Mouse (Mus musculus) kidney, adult 2 months (tissue): ENCODE measurements at regions not wholly inside any gene's neighbourhood (a gene's known extent, or its start where the extent isn't known, plus 50 kb on each side); places are given as distances from the start of the nearest gene placed in this dataset.
A peak's percentile ranks its signal among the peaks of the same experiment; 100 is the strongest.

ENCODE experiments used
- DNase-seq: peaks from one replicate; pipeline ENCODE4 v3.0.0; 2021
- H3K27ac ChIP-seq: fragments of 200-500 bp; 2 replicates; pipeline ENCODE4 v1.5.1; 2012; ENCODE audit warnings: low read depth, low read length, control low read depth, inconsistent platforms; ENCODE audit not compliant: insufficient read depth
- H3K27me3 ChIP-seq: fragments of 200-500 bp; replicated peaks from 2 replicates; pipeline ENCODE4 v1.6.1; 2012; ENCODE audit warnings: mild to moderate bottlenecking, moderate library complexity, low read length, inconsistent platforms; ENCODE audit not compliant: control insufficient read depth, insufficient read depth
- H3K36me3 ChIP-seq: fragments of 200-500 bp; 2 replicates; pipeline ENCODE4 v1.6.1; 2012; ENCODE audit warnings: mild to moderate bottlenecking, moderate library complexity, low read length, inconsistent platforms; ENCODE audit not compliant: control insufficient read depth, insufficient read depth
- H3K4me1 ChIP-seq: fragments of 200-500 bp; 2 replicates; pipeline ENCODE4 v1.6.1; 2011; ENCODE audit warnings: low read length; ENCODE audit not compliant: control insufficient read depth, insufficient read depth
- H3K4me3 ChIP-seq: fragments of 200-500 bp; 2 replicates; pipeline ENCODE4 v1.5.1; 2011; ENCODE audit warnings: mild to moderate bottlenecking, low read depth, low read length, control low read depth; ENCODE audit not compliant: insufficient read depth
- CTCF ChIP-seq: fragments of 200-500 bp; conservative IDR thresholded peaks from 2 replicates; pipeline ENCODE4 v1.5.1; 2011; ENCODE audit warnings: low read depth, mild to moderate bottlenecking, control low read depth, low read length, moderate library complexity, mixed read lengths; ENCODE audit not compliant: insufficient read depth, insufficient read length
- POLR2A ChIP-seq: fragments of 200-500 bp; IDR thresholded peaks from one replicate; pipeline ENCODE4 v1.6.1; 2011; ENCODE audit warnings: low read depth, low read length, control low read depth
- WGBS: fragments of 180-500 bp; shearing (Covaris S2); methylation state at CpG from one replicate; pipeline ENCODE4 v1.1.7; 2018; 5-methylcytosine and 5-hydroxymethylcytosine counted together

DNA sequence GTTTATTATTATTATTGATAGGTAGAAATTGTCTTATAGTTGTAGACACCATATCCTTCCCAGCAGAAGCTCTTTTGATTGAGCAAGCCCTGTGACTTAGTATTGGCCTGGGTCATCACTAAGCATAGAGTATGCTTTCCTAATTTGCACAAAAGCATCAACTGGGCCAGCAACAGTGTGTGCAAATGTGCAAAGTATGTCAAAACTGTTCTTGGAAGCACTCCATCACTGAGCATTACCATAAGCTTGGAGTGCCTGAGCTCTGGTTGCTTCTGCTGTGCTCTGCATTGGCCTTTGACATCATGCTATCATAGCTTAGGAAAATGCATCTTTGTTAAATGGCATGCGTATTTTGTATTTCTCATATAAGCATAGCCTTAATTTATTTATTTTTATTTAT lies 220.7 kb upstream of the Pou3f3 start:
- no peaks in the 10 kb centered on the region for H3K27me3 ChIP-seq

DNA sequence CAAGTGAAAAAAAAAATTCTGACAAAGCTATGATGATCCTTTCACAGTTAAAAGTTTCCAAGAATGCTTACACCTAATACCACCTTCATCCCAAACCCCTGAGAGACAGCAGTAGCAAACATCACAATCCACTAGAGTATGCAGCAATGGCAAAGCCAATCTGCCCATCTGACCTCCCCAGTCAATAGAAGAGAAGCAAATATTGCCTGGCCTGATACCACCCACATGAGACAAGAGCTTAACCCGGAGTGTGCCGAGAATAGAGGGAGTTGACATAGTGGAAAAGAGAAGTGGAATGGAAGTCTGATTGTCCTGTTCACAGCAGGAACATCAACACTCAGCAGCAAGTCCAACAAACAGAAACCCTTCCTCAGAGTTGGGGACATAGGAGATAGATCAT lies 219.9 kb upstream of the Pou3f3 start:
- no peak overlapping the region for H3K4me3 ChIP-seq
- no peaks in the 10 kb centered on the region for H3K27me3 ChIP-seq
- no peak for DNase-seq
- H3K36me3 ChIP-seq = no peaks in the 10 kb centered on the region
- H3K4me1 ChIP-seq = no peaks in the 10 kb centered on the region
- TF ChIP-seq CTCF (no peak), POLR2A (no peak)
- WGBS = 84% methylated on average over 2 of the region's 2 CpGs
- no peak overlapping the region for H3K27ac ChIP-seq

More for the DNA sequence above, 220.7 kb upstream of the Pou3f3 start:
- H3K4me3 ChIP-seq = no peak overlapping the region
- no peak for DNase-seq
- H3K4me1 ChIP-seq = no peaks in the 10 kb centered on the region
- H3K27ac ChIP-seq = no peak overlapping the region
- H3K36me3 ChIP-seq = no peaks in the 10 kb centered on the region
- TF ChIP-seq POLR2A = no peak
- TF ChIP-seq CTCF = no peak
- WGBS = 89% methylated on average over 1 of the region's 1 CpGs

DNA sequence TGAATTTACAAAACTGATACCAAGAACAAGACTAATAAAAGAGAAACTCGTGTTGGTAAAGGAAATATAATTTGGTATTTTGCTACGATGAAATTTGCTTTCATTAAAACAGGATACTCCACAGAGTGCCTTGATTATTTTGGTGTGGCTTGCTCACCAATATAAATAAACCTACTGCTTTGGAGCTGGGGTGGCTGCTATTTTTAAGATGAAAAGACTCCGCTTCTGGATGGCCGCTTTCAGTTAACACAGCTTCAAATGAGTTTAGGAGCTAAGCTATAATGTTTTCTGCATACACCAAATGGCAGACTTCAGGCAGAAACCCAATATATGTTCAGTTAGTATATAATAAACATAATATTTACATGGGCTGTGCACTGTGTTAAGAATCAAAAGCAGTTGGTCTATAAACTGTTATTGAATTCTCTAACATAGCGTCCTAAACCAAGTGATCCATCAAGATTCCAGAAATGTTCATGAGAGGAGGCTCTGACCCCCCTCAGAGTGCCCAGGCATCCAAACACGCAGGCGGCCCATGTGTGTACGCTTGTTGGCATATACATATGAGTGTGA lies 215.1 kb upstream of the Pou3f3 start:
- H3K4me1 ChIP-seq = no peaks in the 10 kb centered on the region
- no peaks in the 10 kb centered on the region for H3K27me3 ChIP-seq
- H3K27ac ChIP-seq = no peak overlapping the region
- no peak for TF ChIP-seq CTCF
- no peak for TF ChIP-seq POLR2A
- no peak for DNase-seq
- H3K36me3 ChIP-seq = no peaks in the 10 kb centered on the region
- WGBS = 83% methylated on average over 8 of the region's 8 CpGs
- H3K4me3 ChIP-seq = no peak overlapping the region

DNA sequence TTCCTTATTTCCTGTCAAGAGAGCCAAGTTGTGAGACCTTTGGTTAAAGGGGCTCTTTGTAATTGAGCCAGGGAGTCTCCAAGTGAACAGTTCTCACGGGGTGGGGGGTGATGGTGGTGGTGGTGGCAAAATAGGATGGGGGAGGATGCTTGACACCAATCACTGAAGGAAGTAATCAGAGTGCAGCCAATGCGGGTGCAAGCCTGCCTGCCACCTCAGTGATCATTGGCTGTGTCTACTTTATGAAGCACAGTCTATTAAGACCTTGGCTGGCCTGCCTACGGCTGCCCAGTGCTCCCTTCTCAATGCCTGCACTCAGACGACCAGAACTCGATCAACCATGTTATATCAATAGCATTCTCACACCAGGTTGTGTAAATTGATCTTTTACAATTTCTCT lies 206.0 kb upstream of the Pou3f3 start:
- 63% methylated on average over 5 of the region's 5 CpGs for WGBS
- no peak for DNase-seq

DNA sequence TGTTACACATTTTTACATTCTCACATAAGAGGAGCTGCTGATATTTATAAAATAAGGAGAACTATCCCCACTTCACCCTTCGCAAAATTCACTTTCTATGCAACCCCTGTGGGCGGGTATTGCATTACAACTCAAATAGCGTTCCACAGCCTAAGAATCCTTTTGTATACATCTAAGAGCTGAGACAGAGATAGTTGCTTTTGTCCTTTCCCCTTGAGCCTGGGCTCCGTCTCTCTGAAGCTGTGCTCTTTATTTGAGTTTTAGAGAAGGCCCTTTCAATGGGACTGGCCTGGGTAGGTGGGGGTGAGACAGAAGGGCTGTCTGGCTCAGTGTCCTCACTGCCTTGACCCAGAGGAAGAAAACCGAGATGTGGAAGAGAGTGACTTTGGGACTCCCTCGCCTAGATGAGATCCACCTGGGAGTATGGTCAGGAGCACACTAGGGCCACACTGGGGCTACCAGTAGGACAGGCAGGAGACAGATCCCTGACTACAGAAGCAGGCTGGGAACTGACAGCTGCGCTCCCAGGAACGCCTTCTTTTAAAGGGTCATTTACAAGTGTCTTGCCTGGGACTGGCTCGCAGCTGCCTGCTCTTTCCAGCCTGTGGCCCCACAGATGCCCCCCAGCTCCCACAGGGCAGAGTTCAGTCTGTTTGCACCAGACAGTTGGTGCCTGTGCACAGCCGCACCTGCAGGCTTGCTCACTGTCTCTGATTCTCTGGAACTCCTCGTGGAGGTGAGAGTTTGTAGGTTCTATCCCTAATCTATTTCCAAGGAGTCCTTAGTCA lies 204.5 kb upstream of the Pou3f3 start:
- H3K27ac ChIP-seq = no peak overlapping the region
- H3K4me3 ChIP-seq = no peak overlapping the region
- WGBS = 56% methylated on average over 11 of the region's 11 CpGs
- no peaks in the 10 kb centered on the region for H3K27me3 ChIP-seq
- H3K4me1 ChIP-seq = 0 out of 2 replicates have a peak, but pooled peaks cover 4% of the 10 kb centered on the region
- TF ChIP-seq CTCF (no peak), POLR2A (no peak)
- no peaks in the 10 kb centered on the region for H3K36me3 ChIP-seq
- DNase-seq = peak; percentile 36

More for the DNA sequence above, 206.0 kb upstream of the Pou3f3 start:
- H3K4me1 ChIP-seq = 0 out of 2 replicates have a peak, but pooled peaks cover 4% of the 10 kb centered on the region
- no peaks in the 10 kb centered on the region for H3K27me3 ChIP-seq
- no peak overlapping the region for H3K4me3 ChIP-seq
- H3K27ac ChIP-seq = no peak overlapping the region
- H3K36me3 ChIP-seq = no peaks in the 10 kb centered on the region
- TF ChIP-seq CTCF (no peak), POLR2A (no peak)

DNA sequence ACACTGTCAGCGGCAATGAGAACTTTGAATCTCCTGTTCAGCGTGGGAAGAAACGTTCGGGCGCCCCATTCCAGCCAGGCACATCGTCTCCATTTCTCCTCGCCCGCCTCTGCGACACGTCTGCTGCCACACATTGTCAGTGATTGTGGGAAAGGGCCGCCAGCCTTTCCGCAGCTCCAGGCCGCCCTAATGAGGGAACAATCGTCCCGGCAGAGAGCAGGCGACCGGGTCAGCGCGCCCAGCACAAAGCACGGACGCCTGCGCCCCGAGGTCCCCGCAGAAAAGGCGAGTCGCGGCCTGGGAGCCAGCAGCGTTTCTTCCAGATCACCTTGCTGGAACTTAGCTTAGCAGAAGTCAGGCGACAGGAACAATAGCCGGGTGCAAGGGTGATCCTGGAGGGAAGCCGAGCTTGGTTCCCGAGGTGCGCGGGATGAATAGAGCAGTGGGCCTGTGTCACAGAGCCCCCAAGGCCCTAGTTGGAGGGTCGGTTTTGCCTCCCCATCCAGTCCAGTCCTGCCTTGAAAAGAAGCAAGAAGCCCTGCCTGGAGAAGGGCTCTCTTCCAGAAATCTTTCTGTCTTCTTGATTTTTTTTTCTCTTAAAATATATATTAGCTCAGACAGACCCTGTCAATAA lies 203.8 kb upstream of the Pou3f3 start:
- no peaks in the 10 kb centered on the region for H3K36me3 ChIP-seq
- no peak overlapping the region for H3K27ac ChIP-seq
- H3K4me1 ChIP-seq = 0 out of 2 replicates have a peak, but pooled peaks cover 4% of the 10 kb centered on the region
- WGBS = 14% methylated on average over 35 of the region's 35 CpGs
- H3K27me3 ChIP-seq = no peaks in the 10 kb centered on the region
- DNase-seq = no peak
- no peak overlapping the region for H3K4me3 ChIP-seq
- TF ChIP-seq POLR2A (no peak), CTCF (no peak)

DNA sequence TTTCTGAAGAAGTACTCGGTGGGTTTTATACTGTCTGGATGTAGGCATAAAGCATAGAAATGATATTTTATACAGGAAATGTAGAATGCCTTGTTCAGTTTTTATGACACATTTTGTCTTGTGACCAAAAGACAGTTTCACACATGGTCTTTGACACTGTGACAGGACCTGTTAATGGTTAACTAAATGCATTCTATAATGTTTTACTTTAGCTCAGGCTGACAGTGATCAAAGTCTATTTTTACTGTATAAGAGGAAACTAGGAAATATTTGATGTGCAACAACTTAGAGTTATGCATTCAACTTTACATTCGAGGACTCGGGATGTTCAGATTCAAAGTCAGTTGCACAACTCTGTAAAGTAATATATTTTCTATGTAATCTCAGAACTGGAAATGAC lies 199.5 kb upstream of the Pou3f3 start:
- Histone ChIP-seq H3K4me3 (no peak overlapping the region), H3K27me3 (no peaks in the 10 kb centered on the region), H3K36me3 (no peaks in the 10 kb centered on the region), H3K4me1 (peaks cover 8% of the 10 kb centered on the region; the same call in 1 of the 2 replicates), H3K27ac (no peak overlapping the region)
- WGBS = 44% methylated on average over 3 of the region's 3 CpGs
- TF ChIP-seq CTCF (no peak), POLR2A (no peak)
- DNase-seq = peak; percentile 29
